Mouse (Mus musculus): Measurements from ENCODE around the gene Rnf220. TPM values are rescaled to one million over a fixed set of nuclear protein-coding genes. Genes with fewer than 3 reads are reported as not detected.
A peak's percentile ranks its signal among the peaks of the same experiment; 100 is the strongest.

Gene Rnf220
- total and polyA plus RNA-seq, 2 experiments = 13.3 to 31.0 TPM

DNA sequence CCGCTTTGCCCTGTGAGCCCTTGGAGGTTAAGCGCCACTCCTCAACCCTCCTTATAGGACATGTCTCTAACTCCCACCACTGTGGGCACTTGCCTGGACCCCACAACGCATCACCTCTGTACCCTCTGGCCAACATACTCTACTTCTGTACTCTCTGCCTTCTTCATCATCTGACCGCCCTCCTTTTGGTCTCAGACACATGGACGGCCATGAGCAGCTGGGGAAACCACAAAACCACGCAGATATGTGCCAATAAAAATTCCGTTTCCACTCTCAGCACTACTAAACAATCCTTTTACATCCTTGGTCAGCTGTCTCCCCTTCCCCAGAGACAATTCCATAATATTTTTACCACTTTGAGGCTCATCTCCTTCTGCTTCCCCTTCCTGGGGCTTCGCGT is 178.3 kb downstream of the Rnf220 start:
- no peaks in the 10 kb centered on the region for H3K79me2 ChIP-seq (ENCODE audit: control insufficient read depth, insufficient read depth, low read length)
- peaks cover 35% of the 10 kb centered on the region for H3K27me3 ChIP-seq (ENCODE audit: control insufficient read depth, insufficient read depth, low read length)
- no peak for DNase-seq (ENCODE audit: extremely low read depth, low read depth, low spot score)
- H3K27ac ChIP-seq (replicated peaks; ENCODE audit: insufficient read depth, low read depth, low read length) = no peak overlapping the region
- no peak overlapping the region for H3K4me3 ChIP-seq (ENCODE audit: insufficient read depth, low read depth, low read length)
- no peak overlapping the region for H3K9ac ChIP-seq (ENCODE audit: low read depth, low read length)
- H3K36me3 ChIP-seq (ENCODE audit: control insufficient read depth, insufficient read depth, low read length) = no peaks in the 10 kb centered on the region
- no peaks in the 10 kb centered on the region for H3K4me1 ChIP-seq (ENCODE audit: control insufficient read depth, insufficient read depth, low read length)
- TF ChIP-seq POLR2A (IDR thresholded peaks at IDR 0.05; ENCODE audit: extremely low read depth, insufficient read depth, low read length) (no peak), CTCF (IDR thresholded peaks at IDR 0.05; ENCODE audit: low read depth, low read length) (no peak)
- WGBS = 85% methylated on average over 9 of the region's 9 CpGs

DNA sequence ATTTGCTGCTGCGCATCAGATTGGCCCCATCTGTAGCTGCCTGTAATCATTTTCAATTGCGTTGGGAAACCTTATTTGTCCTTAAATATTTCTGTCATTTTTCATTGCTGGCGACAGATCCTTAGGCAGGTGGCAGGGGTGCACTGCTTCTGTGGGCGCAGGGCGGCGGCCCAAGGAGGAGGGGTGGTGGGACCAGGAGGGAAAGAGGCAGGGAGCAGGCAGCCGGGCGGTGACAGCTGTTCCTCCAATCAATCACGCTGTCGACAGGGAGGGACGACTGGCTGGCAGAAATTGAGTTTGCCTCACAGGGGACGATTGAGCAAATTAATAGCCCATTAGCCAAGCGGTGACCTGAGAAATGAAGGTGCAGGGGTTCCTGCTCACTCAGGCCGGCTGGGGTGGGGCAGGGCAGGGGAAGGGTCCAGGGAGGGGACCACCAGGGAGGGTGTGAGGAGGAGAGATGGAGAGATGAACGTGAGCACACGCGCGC is 179.1 kb downstream of the Rnf220 start:
- H3K27me3 ChIP-seq (ENCODE audit: control insufficient read depth, insufficient read depth, low read length) = peaks cover 39% of the 10 kb centered on the region
- TF ChIP-seq CTCF (IDR thresholded peaks at IDR 0.05; ENCODE audit: low read depth, low read length) (no peak), POLR2A (IDR thresholded peaks at IDR 0.05; ENCODE audit: extremely low read depth, insufficient read depth, low read length) (no peak)
- no peaks in the 10 kb centered on the region for H3K36me3 ChIP-seq (ENCODE audit: control insufficient read depth, insufficient read depth, low read length)
- no peak overlapping the region for H3K27ac ChIP-seq (replicated peaks; ENCODE audit: insufficient read depth, low read depth, low read length)
- H3K9ac ChIP-seq (ENCODE audit: low read depth, low read length) = no peak overlapping the region
- H3K4me3 ChIP-seq (ENCODE audit: insufficient read depth, low read depth, low read length) = no peak overlapping the region
- no peak for DNase-seq (ENCODE audit: extremely low read depth, low read depth, low spot score)
- 14% methylated on average over 18 of the region's 18 CpGs for WGBS
- no peaks in the 10 kb centered on the region for H3K79me2 ChIP-seq (ENCODE audit: control insufficient read depth, insufficient read depth, low read length)
- no peaks in the 10 kb centered on the region for H3K4me1 ChIP-seq (ENCODE audit: control insufficient read depth, insufficient read depth, low read length)

DNA sequence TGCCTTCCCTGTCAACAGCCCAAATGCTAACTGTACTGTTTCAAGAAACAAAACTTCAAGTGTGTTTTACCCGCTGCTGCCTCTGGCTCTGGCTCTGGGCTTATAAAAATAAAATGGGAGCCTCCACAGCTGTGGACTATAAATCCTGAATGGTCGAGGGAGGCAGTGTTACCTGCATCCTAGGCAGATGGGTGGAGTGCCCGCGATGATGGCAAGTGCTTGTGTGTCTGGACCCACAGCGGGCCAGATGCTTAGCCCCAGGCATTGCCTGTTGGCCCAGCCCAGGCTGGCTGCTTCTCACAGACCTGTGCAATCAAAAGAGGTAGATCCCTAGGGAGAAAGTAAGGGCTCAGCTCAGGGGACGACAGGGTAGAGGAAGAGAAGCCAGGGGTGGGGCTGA is 180.1 kb downstream of the Rnf220 start:
- Histone ChIP-seq H3K27me3 (ENCODE audit: control insufficient read depth, insufficient read depth, low read length) (peaks cover 35% of the 10 kb centered on the region), H3K27ac (replicated peaks; ENCODE audit: insufficient read depth, low read depth, low read length) (no peak overlapping the region)
- TF ChIP-seq CTCF (IDR thresholded peaks at IDR 0.05; ENCODE audit: low read depth, low read length) (no peak), POLR2A (IDR thresholded peaks at IDR 0.05; ENCODE audit: extremely low read depth, insufficient read depth, low read length) (no peak)

DNA sequence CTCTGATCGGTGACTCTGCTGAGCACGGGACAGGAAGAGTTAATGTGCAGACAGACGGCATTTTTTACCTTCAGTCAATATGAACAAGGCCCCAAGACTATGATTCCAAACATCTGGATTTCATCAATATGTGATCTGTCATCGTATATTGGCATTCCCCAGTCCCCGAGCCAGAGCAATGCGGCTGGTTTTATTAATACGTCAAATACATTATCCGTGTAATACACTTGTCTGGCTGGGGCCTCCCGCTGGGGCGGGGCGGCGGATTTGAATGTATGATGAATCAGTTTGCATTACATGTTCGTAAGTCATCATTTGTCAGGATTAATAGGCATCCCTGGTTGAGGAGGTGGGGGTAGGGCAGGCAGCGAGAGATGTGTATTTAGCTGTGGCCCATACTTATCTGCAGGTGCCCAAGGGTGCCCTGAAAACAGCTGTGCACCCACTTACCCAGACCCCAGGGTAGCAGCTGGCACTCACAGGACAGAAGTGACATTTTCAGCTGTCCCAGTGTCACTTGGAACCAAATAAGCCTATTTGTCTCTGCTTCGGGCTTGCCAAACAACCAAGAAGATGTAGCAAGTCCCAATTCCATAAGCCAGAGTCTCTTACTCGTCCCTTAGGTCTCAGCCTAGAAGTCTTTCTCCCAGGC is 181.9 kb downstream of the Rnf220 start:
- DNase-seq (ENCODE audit: extremely low read depth, low read depth, low spot score) = no peak
- WGBS = 78% methylated on average over 16 of the region's 16 CpGs
- H3K4me3 ChIP-seq (ENCODE audit: insufficient read depth, low read depth, low read length) = no peak overlapping the region
- H3K4me1 ChIP-seq (ENCODE audit: control insufficient read depth, insufficient read depth, low read length) = no peaks in the 10 kb centered on the region
- no peaks in the 10 kb centered on the region for H3K36me3 ChIP-seq (ENCODE audit: control insufficient read depth, insufficient read depth, low read length)
- peaks cover 36% of the 10 kb centered on the region for H3K27me3 ChIP-seq (ENCODE audit: control insufficient read depth, insufficient read depth, low read length)
- H3K79me2 ChIP-seq (ENCODE audit: control insufficient read depth, insufficient read depth, low read length) = no peaks in the 10 kb centered on the region
- no peak overlapping the region for H3K27ac ChIP-seq (replicated peaks; ENCODE audit: insufficient read depth, low read depth, low read length)
- TF ChIP-seq CTCF (IDR thresholded peaks at IDR 0.05; ENCODE audit: low read depth, low read length) = no peak
- no peak for TF ChIP-seq POLR2A (IDR thresholded peaks at IDR 0.05; ENCODE audit: extremely low read depth, insufficient read depth, low read length)
- H3K9ac ChIP-seq (ENCODE audit: low read depth, low read length) = no peak overlapping the region

More for the DNA sequence above, 180.1 kb downstream of the Rnf220 start:
- H3K9ac ChIP-seq (ENCODE audit: low read depth, low read length) = no peak overlapping the region
- no peak for DNase-seq (ENCODE audit: extremely low read depth, low read depth, low spot score)
- H3K36me3 ChIP-seq (ENCODE audit: control insufficient read depth, insufficient read depth, low read length) = no peaks in the 10 kb centered on the region
- H3K4me1 ChIP-seq (ENCODE audit: control insufficient read depth, insufficient read depth, low read length) = no peaks in the 10 kb centered on the region
- whole genome bisulfite sequencing = 53% methylated on average over 6 of the region's 6 CpGs
- no peak overlapping the region for H3K4me3 ChIP-seq (ENCODE audit: insufficient read depth, low read depth, low read length)
- no peaks in the 10 kb centered on the region for H3K79me2 ChIP-seq (ENCODE audit: control insufficient read depth, insufficient read depth, low read length)

DNA sequence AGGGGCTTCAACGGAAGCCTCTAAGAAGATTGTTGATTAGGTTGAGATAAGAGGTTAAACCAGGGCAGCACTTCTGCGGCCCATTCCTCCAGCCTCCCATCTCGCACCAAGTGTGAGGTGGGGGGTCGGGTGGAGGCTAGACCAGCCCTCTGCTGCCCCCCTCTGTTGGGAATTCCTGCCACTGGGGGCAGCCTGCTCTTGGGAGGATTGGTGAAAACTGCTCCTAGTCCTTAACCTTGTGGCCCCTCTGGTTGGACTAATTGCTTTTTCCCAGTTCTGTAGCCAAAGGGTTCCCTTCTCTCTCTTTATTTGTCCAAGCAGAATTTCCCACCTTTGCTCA is 183.8 kb downstream of the Rnf220 start:
- TF ChIP-seq POLR2A (IDR thresholded peaks at IDR 0.05; ENCODE audit: extremely low read depth, insufficient read depth, low read length) (no peak), CTCF (IDR thresholded peaks at IDR 0.05; ENCODE audit: low read depth, low read length) (peak; percentile 60)
- Histone ChIP-seq H3K36me3 (ENCODE audit: control insufficient read depth, insufficient read depth, low read length) (no peaks in the 10 kb centered on the region), H3K4me3 (ENCODE audit: insufficient read depth, low read depth, low read length) (no peak overlapping the region), H3K27ac (replicated peaks; ENCODE audit: insufficient read depth, low read depth, low read length) (no peak overlapping the region), H3K27me3 (ENCODE audit: control insufficient read depth, insufficient read depth, low read length) (peaks cover 34% of the 10 kb centered on the region), H3K79me2 (ENCODE audit: control insufficient read depth, insufficient read depth, low read length) (no peaks in the 10 kb centered on the region), H3K9ac (ENCODE audit: low read depth, low read length) (no peak overlapping the region), H3K4me1 (ENCODE audit: control insufficient read depth, insufficient read depth, low read length) (no peaks in the 10 kb centered on the region)
- DNase-seq (ENCODE audit: extremely low read depth, low read depth, low spot score) = no peak
- WGBS = 13% methylated on average over 4 of the region's 4 CpGs

DNA sequence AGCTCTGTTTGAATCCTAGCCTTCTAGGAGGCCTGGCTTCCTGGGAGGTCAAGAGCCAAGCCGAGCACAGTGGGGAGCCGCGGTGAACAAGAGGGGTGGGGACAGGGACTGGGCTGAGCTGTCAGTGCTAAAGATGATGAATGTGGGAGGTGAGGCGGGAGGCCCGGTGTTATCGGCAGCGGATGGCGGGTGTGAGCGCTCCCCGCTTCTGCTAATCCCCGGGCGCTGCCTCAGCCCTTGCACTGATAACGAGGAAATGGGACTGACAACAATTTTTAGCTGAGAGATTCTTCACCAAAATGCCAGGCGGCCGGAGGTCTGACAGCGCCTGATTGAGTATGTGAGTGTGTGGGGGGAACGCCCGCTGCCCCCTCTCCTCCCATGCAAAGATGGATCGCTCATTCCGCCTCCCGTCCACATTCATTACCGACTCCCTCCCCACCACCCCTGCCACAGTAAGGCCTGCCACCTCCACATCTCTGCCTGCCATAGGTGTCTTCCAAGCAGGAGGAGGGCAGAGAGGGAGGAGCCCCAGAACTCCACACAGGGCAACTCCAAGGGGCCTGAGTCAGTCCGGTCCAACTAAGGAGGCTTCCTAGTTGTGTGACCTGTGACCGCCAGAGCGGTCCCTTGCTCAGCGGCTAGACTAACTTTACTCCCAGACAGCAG is 184.3 kb downstream of the Rnf220 start:
- H3K4me1 ChIP-seq (ENCODE audit: control insufficient read depth, insufficient read depth, low read length) = no peaks in the 10 kb centered on the region
- H3K4me3 ChIP-seq (ENCODE audit: insufficient read depth, low read depth, low read length) = no peak overlapping the region
- H3K36me3 ChIP-seq (ENCODE audit: control insufficient read depth, insufficient read depth, low read length) = no peaks in the 10 kb centered on the region
- no peak overlapping the region for H3K27ac ChIP-seq (replicated peaks; ENCODE audit: insufficient read depth, low read depth, low read length)
- DNase-seq (ENCODE audit: extremely low read depth, low read depth, low spot score) = no peak
- peaks cover 29% of the 10 kb centered on the region for H3K27me3 ChIP-seq (ENCODE audit: control insufficient read depth, insufficient read depth, low read length)
- TF ChIP-seq POLR2A (IDR thresholded peaks at IDR 0.05; ENCODE audit: extremely low read depth, insufficient read depth, low read length) (no peak), CTCF (IDR thresholded peaks at IDR 0.05; ENCODE audit: low read depth, low read length) (no peak)
- no peak overlapping the region for H3K9ac ChIP-seq (ENCODE audit: low read depth, low read length)
- 16% methylated on average over 26 of the region's 26 CpGs for WGBS
- no peaks in the 10 kb centered on the region for H3K79me2 ChIP-seq (ENCODE audit: control insufficient read depth, insufficient read depth, low read length)

Data from liver, adult 2 months (tissue).